Mouse (Mus musculus): Measurements from ENCODE around the gene Ank3. TPM values are rescaled to one million over a fixed set of nuclear protein-coding genes. Genes with fewer than 3 reads are reported as not detected.

Gene Ank3
- polyA plus RNA-seq, 1 experiment from 2014 or later = 24.5 TPM

DNA sequence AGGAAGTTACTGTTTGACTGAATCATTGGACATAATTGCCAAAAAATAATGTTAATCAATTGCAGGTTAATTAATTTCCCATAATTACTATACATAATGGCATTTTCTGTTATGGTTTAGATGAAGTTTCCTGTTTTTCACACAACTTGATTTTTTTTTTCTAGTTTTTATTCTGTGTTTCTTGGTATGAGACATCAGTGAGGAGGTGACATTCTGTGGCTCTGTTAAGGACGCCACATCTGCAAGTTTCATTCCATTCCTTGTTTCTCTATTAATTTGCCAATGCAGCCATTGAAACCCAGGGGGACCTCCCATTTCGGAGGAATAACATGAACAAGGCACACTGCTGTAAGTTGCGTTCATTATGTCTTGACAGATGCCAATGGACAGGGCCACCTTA is 143.9 kb downstream of the Ank3 start:
- 86% methylated on average over 3 of the region's 3 CpGs for WGBS
- H3K27me3 ChIP-seq (replicated peaks; ENCODE audit: insufficient read depth, low read length) = no peaks in the 10 kb centered on the region
- no peaks in the 10 kb centered on the region for H3K9me3 ChIP-seq (ENCODE audit: low read length)
- no peak overlapping the region for H3K4me3 ChIP-seq (ENCODE audit: low read depth, low read length)
- DNase-seq (ENCODE audit: low spot score) = no peak
- no peak overlapping the region for H3K27ac ChIP-seq (ENCODE audit: low read length)
- no peak for ATAC-seq
- H3K4me1 ChIP-seq (ENCODE audit: insufficient read depth, low read depth, low read length) = no peaks in the 10 kb centered on the region; the same call in 1 of the 2 replicates
- H3K9ac ChIP-seq (replicated peaks; ENCODE audit: low read depth) = no peak overlapping the region
- TF ChIP-seq CTCF (IDR thresholded peaks at IDR 0.05) (no peak), EP300 (IDR thresholded peaks at IDR 0.05) (no peak)
- no peak overlapping the region for H3K4me2 ChIP-seq (replicated peaks; ENCODE audit: low read depth, low read length)
- no peaks in the 10 kb centered on the region for H3K36me3 ChIP-seq (ENCODE audit: insufficient read depth, low read length)

DNA sequence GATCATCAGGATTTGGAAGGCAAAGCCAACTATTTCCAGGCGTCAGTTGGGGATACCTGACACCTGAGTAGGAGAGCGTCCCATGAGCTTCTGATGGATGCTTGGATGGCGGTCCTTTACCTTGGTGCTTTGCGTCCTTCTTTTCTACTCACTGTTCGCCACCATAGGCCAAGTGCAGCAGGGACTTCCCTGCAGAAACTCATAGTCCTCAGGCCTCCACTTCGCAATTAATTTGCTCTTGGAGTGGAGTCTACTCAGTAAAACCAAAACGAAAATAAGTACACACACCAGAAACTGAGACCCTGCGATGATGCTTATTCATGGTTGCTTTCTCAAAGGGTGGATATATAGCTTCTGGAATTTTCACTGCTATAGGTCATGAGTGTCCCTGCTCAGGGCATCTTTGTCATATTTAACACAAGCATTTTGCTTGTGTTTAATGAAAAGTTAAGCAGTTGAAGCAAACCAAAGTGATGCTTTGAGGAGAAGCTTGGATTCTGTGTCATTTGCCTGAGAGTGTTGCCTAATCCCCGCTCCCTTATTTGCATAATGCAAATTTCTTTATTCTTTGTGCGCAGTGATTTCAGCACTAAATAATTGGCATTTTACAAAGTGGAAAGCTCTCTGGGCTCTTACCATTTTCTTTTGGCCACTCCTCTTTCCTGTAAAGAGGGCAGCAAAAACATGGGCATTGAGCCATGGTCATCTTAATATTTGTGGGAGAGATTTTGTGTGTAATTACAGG is 145.5 kb downstream of the Ank3 start:
- ATAC-seq (no peak), DNase-seq (ENCODE audit: low spot score) (no peak)
- H3K27me3 ChIP-seq (replicated peaks; ENCODE audit: insufficient read depth, low read length) = no peaks in the 10 kb centered on the region
- H3K27ac ChIP-seq (ENCODE audit: low read length) = no peak overlapping the region
- no peak overlapping the region for H3K4me2 ChIP-seq (replicated peaks; ENCODE audit: low read depth, low read length)
- H3K36me3 ChIP-seq (ENCODE audit: insufficient read depth, low read length) = no peaks in the 10 kb centered on the region
- no peak overlapping the region for H3K9ac ChIP-seq (replicated peaks; ENCODE audit: low read depth)
- WGBS = 92% methylated on average over 10 of the region's 10 CpGs
- H3K4me3 ChIP-seq (ENCODE audit: low read depth, low read length) = no peak overlapping the region
- H3K4me1 ChIP-seq (ENCODE audit: insufficient read depth, low read depth, low read length) = no peaks in the 10 kb centered on the region; the same call in 1 of the 2 replicates
- no peak for TF ChIP-seq EP300 (IDR thresholded peaks at IDR 0.05)
- TF ChIP-seq CTCF (IDR thresholded peaks at IDR 0.05) = no peak
- no peaks in the 10 kb centered on the region for H3K9me3 ChIP-seq (ENCODE audit: low read length)

DNA sequence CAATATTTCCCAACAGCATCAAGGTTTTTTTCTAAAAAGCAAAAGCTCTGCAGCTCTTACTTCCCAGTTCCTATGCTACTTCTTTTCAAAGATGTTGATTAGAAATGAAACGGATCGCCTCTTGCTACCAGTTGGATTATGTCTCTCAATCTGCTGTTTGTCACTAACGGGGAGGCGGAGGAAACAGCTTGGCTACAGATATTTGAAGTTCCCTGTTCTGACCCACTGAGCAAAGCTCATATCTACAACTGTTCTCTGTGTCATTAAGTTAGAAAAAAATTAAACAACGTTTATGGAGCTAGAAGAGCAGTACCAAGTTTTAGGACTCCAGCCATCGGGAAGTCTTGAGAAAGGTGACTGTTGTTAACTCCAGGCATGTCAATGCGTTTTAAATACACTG is 146.1 kb downstream of the Ank3 start:
- H3K36me3 ChIP-seq (ENCODE audit: insufficient read depth, low read length) = no peaks in the 10 kb centered on the region
- H3K4me2 ChIP-seq (replicated peaks; ENCODE audit: low read depth, low read length) = no peak overlapping the region
- TF ChIP-seq EP300 (IDR thresholded peaks at IDR 0.05) (no peak), CTCF (IDR thresholded peaks at IDR 0.05) (no peak)
- no peaks in the 10 kb centered on the region; the same call in 1 of the 2 replicates for H3K4me1 ChIP-seq (ENCODE audit: insufficient read depth, low read depth, low read length)
- ATAC-seq = no peak
- 69% methylated on average over 7 of the region's 7 CpGs for WGBS
- H3K27ac ChIP-seq (ENCODE audit: low read length) = no peak overlapping the region
- H3K4me3 ChIP-seq (ENCODE audit: low read depth, low read length) = no peak overlapping the region
- H3K9ac ChIP-seq (replicated peaks; ENCODE audit: low read depth) = no peak overlapping the region
- H3K27me3 ChIP-seq (replicated peaks; ENCODE audit: insufficient read depth, low read length) = no peaks in the 10 kb centered on the region
- no peaks in the 10 kb centered on the region for H3K9me3 ChIP-seq (ENCODE audit: low read length)
- DNase-seq (ENCODE audit: low spot score) = no peak

DNA sequence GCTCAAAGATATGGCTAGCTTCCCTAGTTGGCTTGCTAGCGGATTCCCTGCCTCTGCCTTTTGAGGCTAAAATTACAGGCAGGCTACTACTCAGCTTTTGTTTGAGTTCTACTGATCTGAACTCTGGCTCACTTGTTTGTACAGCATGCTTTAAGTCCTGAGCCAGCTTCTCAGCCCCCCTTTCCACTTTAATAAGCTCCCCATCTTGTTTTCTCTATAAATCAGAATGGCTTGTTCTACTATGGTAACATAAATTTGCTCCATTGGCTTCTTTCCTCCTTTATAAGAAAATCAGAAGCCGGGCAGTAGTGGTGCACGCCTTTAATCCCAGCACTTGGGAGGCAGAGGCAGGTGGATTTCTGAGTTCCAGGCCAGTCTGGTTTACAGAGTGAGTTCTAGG is 147.4 kb downstream of the Ank3 start:
- Histone ChIP-seq H3K4me1 (ENCODE audit: insufficient read depth, low read depth, low read length) (no peaks in the 10 kb centered on the region; the same call in 1 of the 2 replicates), H3K4me2 (replicated peaks; ENCODE audit: low read depth, low read length) (no peak overlapping the region), H3K36me3 (ENCODE audit: insufficient read depth, low read length) (no peaks in the 10 kb centered on the region), H3K9ac (replicated peaks; ENCODE audit: low read depth) (no peak overlapping the region), H3K9me3 (ENCODE audit: low read length) (no peaks in the 10 kb centered on the region), H3K4me3 (ENCODE audit: low read depth, low read length) (no peak overlapping the region), H3K27me3 (replicated peaks; ENCODE audit: insufficient read depth, low read length) (no peaks in the 10 kb centered on the region), H3K27ac (ENCODE audit: low read length) (no peak overlapping the region)
- no peak for ATAC-seq
- TF ChIP-seq CTCF (IDR thresholded peaks at IDR 0.05) = no peak
- no peak for TF ChIP-seq EP300 (IDR thresholded peaks at IDR 0.05)
- WGBS = 84% methylated on average over 3 of the region's 3 CpGs
- DNase-seq (ENCODE audit: low spot score) = no peak

DNA sequence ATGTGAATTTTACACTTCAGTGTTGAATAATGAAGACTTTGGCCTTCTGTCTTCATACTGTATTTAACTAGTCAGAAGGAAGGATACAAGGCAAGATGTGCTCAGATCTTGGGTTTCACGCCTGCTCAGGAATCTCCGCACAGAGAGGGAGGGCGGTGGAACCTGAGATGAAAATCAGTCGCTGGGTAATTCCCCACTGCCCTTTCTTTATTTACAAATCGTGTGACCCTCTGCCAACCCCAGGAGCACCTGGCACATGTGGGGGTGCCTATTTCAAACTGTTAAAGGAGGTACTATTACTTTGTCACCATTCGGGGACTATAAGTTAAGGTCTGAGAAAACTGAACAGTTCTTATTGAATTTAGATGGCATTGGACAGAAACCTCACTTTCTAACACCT is 148.1 kb downstream of the Ank3 start:
- no peak overlapping the region for H3K27ac ChIP-seq (ENCODE audit: low read length)
- 67% methylated on average over 6 of the region's 6 CpGs for WGBS
- H3K4me1 ChIP-seq (ENCODE audit: insufficient read depth, low read depth, low read length) = no peaks in the 10 kb centered on the region
- no peak overlapping the region for H3K4me3 ChIP-seq (ENCODE audit: low read depth, low read length)
- TF ChIP-seq CTCF (IDR thresholded peaks at IDR 0.05) (no peak), EP300 (IDR thresholded peaks at IDR 0.05) (no peak)
- no peaks in the 10 kb centered on the region for H3K27me3 ChIP-seq (replicated peaks; ENCODE audit: insufficient read depth, low read length)
- no peak overlapping the region for H3K9ac ChIP-seq (replicated peaks; ENCODE audit: low read depth)
- DNase-seq (ENCODE audit: low spot score) (no peak), ATAC-seq (no peak)
- no peak overlapping the region for H3K4me2 ChIP-seq (replicated peaks; ENCODE audit: low read depth, low read length)
- H3K36me3 ChIP-seq (ENCODE audit: insufficient read depth, low read length) = no peaks in the 10 kb centered on the region
- no peaks in the 10 kb centered on the region for H3K9me3 ChIP-seq (ENCODE audit: low read length)

DNA sequence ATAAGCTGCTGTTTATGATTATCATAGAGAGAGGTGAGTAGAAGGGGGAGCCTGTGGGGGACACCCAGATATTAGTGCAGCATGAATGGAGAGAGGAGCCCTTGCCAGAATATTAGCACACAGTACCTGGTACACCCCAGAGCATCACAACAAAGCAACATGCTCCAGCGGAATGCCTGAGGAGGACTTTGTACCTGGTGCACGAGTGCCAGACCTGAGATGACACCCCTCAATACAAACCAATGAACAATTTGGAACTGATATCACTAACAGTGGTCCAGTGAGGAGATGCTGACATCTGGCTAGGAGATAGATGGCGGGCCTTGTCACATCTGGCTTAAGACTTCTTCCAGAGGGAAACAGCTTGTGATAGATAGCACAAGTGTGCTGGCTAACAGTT is 150.2 kb downstream of the Ank3 start:
- Histone ChIP-seq H3K4me1 (ENCODE audit: insufficient read depth, low read depth, low read length) (no peaks in the 10 kb centered on the region), H3K9me3 (ENCODE audit: low read length) (no peaks in the 10 kb centered on the region), H3K36me3 (ENCODE audit: insufficient read depth, low read length) (no peaks in the 10 kb centered on the region), H3K9ac (replicated peaks; ENCODE audit: low read depth) (no peak overlapping the region), H3K27ac (ENCODE audit: low read length) (no peak overlapping the region), H3K4me2 (replicated peaks; ENCODE audit: low read depth, low read length) (no peak overlapping the region), H3K27me3 (replicated peaks; ENCODE audit: insufficient read depth, low read length) (no peaks in the 10 kb centered on the region), H3K4me3 (ENCODE audit: low read depth, low read length) (no peak overlapping the region)
- 77% methylated on average over 3 of the region's 3 CpGs for WGBS
- no peak for TF ChIP-seq CTCF (IDR thresholded peaks at IDR 0.05)
- no peak for TF ChIP-seq EP300 (IDR thresholded peaks at IDR 0.05)
- DNase-seq (ENCODE audit: low spot score) (no peak), ATAC-seq (no peak)

All from lung, postnatal 0 days (tissue).